Mouse (Mus musculus): ENCODE results near the gene Sez6l2.
A peak's percentile ranks its signal among the peaks of the same experiment; 100 is the strongest.
"Not testable (repeated sequence)": the region's sequence is repeated elsewhere in the genome, so short reads cannot be mapped to it uniquely, and the experiment has no call there.

The Sez6l2 gene

GRCm38 (mm10) chr7:126949793-126950646 is at the start of gene Sez6l2:
Gene Sez6l2 (plus strand): TSS chr7:126950563.
- peak; percentile 78 for DNase-seq (ENCODE audit: low read depth)

DNA sequence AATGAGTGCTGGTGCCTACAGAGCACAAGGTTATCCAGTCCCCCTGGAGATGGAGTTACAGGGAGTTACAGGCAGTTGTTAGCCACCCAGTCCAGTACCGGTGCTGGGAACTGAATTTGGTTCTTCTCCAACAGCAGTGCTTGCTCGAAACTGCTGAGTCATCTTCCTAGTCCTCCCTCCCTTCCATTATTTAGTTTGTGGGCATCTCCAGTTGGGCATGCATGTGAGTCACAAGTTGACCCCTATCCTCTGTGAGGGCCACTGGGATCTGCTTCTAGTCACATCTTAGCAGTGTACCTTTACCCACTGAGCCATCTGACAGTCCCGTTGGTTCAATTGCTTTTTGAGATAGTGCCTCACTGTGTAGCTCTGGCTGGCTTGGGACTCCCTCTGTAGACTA is 44.8 kb upstream of the Sez6l2 start:
- peak; percentile 80 for DNase-seq (ENCODE audit: low read depth)

GRCm38 (mm10) chr7:126914844-126915243 is 35.5 kb upstream of the Sez6l2 start:
- no peak for DNase-seq (ENCODE audit: low read depth)

DNA sequence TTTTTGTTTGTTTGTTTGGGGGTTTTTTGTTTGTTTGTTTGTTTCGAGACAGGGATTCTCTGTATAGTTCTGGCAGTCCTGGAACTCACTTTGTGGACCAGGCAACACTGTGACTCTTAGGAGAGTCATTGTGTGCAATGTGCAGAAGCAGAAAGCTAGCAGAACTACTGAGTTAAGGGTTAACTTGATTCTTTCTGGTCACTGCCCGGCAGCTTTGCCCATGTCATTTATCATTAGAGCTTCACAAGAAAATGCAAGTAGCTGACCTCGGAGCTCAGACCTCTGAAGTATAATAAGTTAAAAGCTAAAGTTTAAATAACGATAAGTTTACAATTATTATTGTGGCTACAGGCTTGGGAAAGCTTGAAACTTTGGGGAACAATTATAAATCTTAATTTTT is 32.0 kb upstream of the Sez6l2 start:
- not testable (repeated sequence) for DNase-seq (ENCODE audit: low read depth)

- no peak for DNase-seq (ENCODE audit: low read depth)
Measured at GRCm38 (mm10) chr7:126919973-126920372, 30.4 kb upstream of the Sez6l2 start.

DNA sequence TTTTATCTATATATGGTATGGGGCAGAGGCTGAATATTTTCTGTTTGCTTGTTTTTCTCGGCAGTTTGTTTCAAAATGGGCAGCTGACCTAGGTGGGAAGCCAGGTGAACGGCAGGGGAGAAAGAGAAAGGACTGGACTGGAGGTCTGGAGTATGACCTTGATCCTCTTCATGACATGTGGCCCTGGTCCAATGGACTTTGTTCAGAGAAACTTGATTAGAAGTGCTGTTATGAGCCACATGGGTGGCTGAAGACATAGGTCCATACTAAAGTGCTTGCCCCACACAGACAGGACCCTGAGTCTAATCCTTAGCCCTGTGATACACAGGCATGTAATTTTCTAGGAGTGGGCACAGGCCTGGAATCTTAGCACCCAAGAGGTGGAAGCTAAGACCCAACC is 28.8 kb upstream of the Sez6l2 start:
- DNase-seq (ENCODE audit: low read depth), result no peak

- no peak for DNase-seq (ENCODE audit: low read depth)
Measured at GRCm38 (mm10) chr7:126922624-126923060, 27.7 kb upstream of the Sez6l2 start, which contains the start of gene Tmem219. Gene Tmem219 (minus strand): TSS chr7:126922917.

GRCm38 (mm10) chr7:126923999-126924398 is 26.4 kb upstream of the Sez6l2 start:
- no peak for DNase-seq (ENCODE audit: low read depth)

GRCm38 (mm10) chr7:126926299-126926698 is 24.1 kb upstream of the Sez6l2 start:
- peak; percentile 73 for DNase-seq (ENCODE audit: low read depth)

GRCm38 (mm10) chr7:126928384-126929037 is 21.9 kb upstream of the Sez6l2 start, which contains the start of gene Kctd13:
Gene Kctd13 (plus strand): TSS chr7:126928879.
- peak; percentile 90 for DNase-seq (ENCODE audit: low read depth)

GRCm38 (mm10) chr7:126929046-126929445 is 21.3 kb upstream of the Sez6l2 start:
- peak; percentile 30 for DNase-seq (ENCODE audit: low read depth)

- DNase-seq (ENCODE audit: low read depth), result no peak
Measured at GRCm38 (mm10) chr7:126932652-126933051, 17.7 kb upstream of the Sez6l2 start.

DNA sequence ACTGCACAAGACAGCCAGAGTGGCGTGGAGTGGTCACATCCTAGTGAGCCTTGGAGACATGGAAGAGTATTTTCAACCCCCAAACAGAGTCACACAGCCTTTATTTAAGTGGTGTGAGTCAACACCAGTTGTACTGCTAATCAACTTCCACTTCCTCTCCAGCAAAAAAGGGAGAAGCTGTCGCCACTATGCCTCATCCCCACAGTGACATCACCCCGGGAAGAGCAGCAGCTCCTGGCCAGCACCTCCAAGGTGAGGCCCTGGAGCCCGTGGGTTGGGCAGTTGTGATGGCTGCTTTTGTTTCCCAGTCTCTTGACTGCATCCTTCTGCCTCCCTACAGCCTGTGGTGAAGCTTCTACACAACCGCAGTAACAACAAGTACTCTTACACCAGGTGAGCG is 9.2 kb upstream of the Sez6l2 start:
- peak; percentile 50 for DNase-seq (ENCODE audit: low read depth)

DNA sequence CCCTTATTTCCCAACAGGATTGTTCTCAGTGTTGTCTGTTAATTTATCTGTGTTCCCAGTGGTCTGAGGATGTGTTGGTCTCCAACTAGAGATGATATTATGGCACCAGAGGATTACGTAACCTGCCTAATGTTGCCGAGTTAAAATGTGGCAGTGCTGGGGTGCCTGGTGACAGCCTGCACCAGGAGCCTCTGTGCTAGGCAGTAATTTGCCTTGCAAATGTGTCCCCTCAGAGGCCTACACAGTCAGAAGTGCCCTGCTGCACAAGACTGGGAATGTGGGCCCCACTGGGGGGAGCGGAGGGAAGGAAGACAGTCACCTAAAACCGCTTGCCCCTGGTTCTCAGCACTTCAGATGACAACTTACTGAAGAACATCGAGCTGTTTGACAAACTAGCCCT is 8.6 kb upstream of the Sez6l2 start:
- no peak for DNase-seq (ENCODE audit: low read depth)

DNA sequence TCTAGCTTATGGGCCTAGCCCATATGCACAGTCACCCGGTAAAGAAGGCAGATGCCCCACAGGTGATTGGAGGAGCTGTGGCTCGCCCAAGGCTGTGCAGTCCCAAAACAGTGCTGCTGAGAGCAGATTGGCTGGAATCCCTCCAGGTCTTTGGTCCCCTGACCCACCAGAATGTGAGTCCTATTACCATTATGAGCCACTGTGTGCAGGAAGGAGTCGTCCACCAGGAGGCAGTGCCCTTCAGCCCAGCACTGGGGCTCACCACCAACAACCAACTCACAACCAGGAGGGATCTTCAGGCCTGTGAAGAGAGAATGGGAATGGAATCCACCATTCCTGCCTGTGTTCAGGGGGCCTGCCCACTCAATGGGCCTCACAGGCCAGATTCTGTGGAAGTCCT is 3.8 kb upstream of the Sez6l2 start:
- peak; percentile 54 for DNase-seq (ENCODE audit: low read depth)

- no peak for DNase-seq (ENCODE audit: low read depth)
Measured at GRCm38 (mm10) chr7:126948626-126949025, 1.7 kb upstream of the Sez6l2 start.

GRCm38 (mm10) chr7:126949403-126949792 is 965 bp upstream of the Sez6l2 start, which contains the start of gene Asphd1:
Gene Asphd1 (minus strand): TSS chr7:126949582.
- DNase-seq (ENCODE audit: low read depth), result no peak

DNA sequence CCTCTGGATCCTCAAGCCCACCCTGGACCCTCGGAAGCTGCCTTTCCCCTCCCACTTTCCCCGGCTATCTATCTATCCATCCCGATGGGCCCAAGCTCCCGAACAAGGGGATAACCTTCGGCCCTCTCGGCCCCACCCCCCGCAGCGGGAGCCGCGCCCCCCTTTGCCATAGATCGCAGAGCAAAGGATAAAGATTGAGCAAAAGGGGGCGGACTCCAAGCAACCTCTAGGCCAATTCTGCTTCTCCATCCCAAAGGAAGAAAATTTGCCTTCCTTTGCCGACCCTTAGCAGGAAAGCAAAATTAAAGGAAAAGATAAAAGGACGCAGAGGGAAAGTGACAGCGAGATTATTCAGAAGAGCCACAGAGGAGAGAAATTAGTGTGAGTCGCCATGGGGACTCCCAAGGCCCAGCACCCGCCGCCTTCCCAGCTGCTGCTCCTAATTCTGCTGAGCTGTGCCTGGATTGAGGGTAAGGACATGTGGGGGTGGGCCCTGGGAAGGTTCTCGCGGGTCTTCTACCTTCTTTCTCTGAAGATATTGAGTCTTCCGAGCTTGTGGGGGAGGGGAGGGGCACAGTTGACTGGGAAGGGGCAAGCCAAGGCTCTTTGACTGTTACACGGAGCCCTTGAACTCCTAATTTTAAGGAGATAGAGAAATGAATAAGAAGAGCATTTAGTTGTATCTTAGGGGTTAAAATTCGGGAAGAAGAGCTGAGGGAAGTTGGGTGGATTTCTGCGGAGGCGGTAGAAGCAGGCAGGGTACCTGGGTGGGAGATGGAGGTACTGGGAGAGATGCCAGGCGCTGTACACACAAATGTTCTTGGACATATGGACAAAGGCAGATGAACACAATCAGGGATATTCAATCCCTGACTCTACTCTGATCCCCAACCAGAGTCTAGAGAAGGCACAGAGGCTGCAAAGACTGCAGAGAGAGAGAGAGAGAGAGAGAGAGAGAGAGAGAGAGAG is 568 bp downstream of the Sez6l2 start:
- DNase-seq (ENCODE audit: low read depth), result no peak

DNA sequence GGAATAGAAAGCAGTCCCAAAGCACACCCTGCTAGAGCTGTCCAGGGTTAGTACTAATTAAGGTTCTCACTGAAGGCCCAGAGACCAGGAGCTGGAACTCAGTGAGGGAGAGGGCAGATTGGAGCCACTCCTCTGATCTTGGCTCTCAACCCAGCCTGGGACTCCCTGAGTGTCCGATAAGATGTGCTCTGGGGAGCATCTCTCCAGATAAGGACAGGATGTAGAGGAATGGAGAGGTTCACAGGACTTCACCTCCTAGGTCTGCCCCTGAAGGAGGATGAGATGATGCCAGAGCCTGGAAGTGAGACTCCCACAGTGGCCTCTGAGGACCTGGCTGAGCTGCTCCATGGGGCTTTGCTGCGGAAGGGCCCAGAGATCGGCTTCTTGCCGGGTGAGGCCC is 1.4 kb downstream of the Sez6l2 start:
- DNase-seq (ENCODE audit: low read depth), result no peak

- DNase-seq (ENCODE audit: low read depth), result no peak
Measured at GRCm38 (mm10) chr7:126952646-126953045, 2.3 kb downstream of the Sez6l2 start.

DNA sequence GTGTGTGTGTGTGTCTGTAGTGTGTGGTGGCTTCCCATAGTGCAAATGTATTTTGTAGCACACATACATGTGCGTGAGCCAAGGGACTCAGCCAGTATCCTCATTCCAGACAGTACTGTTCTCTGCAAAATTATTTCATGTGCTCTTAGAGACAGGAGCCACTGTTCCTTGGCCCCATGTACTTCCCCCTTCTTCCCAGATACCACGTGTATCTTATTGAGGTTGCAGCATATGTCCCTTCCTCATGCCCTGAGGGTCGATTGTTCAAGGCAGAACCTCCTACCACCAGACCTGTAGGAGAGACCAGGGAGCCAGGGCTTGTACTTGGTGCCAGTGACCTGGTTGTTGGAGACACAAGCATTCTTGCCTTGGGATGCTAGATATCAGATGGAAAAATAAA is 4.8 kb downstream of the Sez6l2 start:
- DNase-seq (ENCODE audit: low read depth), result no peak

- no peak for DNase-seq (ENCODE audit: low read depth)
Measured at GRCm38 (mm10) chr7:126959780-126960179, 9.4 kb downstream of the Sez6l2 start.
